25 mouse cellular contexts compared by ENCODE assay signal in genomic region chr9:123309685-123310365, GRCm38 (mm10). TPM values are rescaled to one million over a fixed set of nuclear protein-coding genes. Genes with fewer than 3 reads are reported as not detected.
DNase-seq lines count a peak whose midpoint lies in the region; ATAC-seq and TF ChIP-seq lines count a peak whose summit lies in the region.
"Had no signal": no experiment of that assay in that cellular context is flagged by ENCODE, and none has a peak within 500 bp of the region (broad histone marks: within the 10 kb centered on the region; RNA-seq: fewer than 3 reads in every experiment).

No protein-coding gene starts in this region.

- WGBS in stomach, embryonic 14.5 days = 40% methylated on average over 2 of the region's 2 CpGs
- WGBS in stomach, postnatal 0 days = 35% methylated on average over 2 of the region's 2 CpGs

- H3K4me1 ChIP-seq in stomach, embryonic 14.5 days (ENCODE audit: control insufficient read depth, insufficient read depth, low read length) = peaks cover 5% of the 10 kb centered on the region; the same call in 1 of the 2 replicates
- 0 out of 2 replicates have a peak, but pooled peaks cover 4% of the 10 kb centered on the region for H3K4me1 ChIP-seq in stomach, postnatal 0 days (replicated peaks; ENCODE audit: control insufficient read depth, insufficient read depth)
- H3K4me1 ChIP-seq: embryonic facial prominence, embryonic 10.5 days; embryonic facial prominence, embryonic 13.5 days; forebrain, embryonic 12.5 days; forebrain, embryonic 15.5 days; heart, embryonic 12.5 days; heart, embryonic 15.5 days; hindbrain, embryonic 10.5 days had no signal

- no peak overlapping the region for H3K4me3 ChIP-seq in stomach, embryonic 14.5 days (ENCODE audit: low read depth, low read length)
- H3K4me3 ChIP-seq in stomach, postnatal 0 days (ENCODE audit: low read depth, low read length) = no peak overlapping the region
- H3K4me3 ChIP-seq: embryonic facial prominence, embryonic 10.5 days; embryonic facial prominence, embryonic 13.5 days; erythroblast, embryonic 14.5 days; forebrain, embryonic 12.5 days; forebrain, embryonic 15.5 days; heart, embryonic 12.5 days; heart, embryonic 15.5 days; hindbrain, embryonic 10.5 days; hindbrain, embryonic 13.5 days had no signal

- H3K27me3 ChIP-seq in stomach, embryonic 14.5 days (ENCODE audit: control insufficient read depth, insufficient read depth, low read length) = no peaks in the 10 kb centered on the region
- no peaks in the 10 kb centered on the region for H3K27me3 ChIP-seq in stomach, postnatal 0 days (ENCODE audit: control insufficient read depth, insufficient read depth, low read length)
- H3K27me3 ChIP-seq: embryonic facial prominence, embryonic 13.5 days; forebrain, embryonic 12.5 days; forebrain, embryonic 15.5 days; heart, embryonic 12.5 days; heart, embryonic 15.5 days; hindbrain, embryonic 13.5 days; Patski had no signal

- ATAC-seq in stomach, embryonic 14.5 days (ENCODE audit: insufficient number of reproducible peaks, insufficient read depth, low FRiP score, low read depth) = peak; percentile 84
- peak; percentile 64; the same call in 1 of the 2 replicates for ATAC-seq in stomach, postnatal 0 days (ENCODE audit: low FRiP score, low TSS enrichment)
- ATAC-seq: forebrain, embryonic 15.5 days had no signal

- no peak for TF ChIP-seq CTCF in stomach, postnatal 0 days (IDR thresholded peaks at IDR 0.05; ENCODE audit: low read depth)

- no peaks in the 10 kb centered on the region for H3K9me3 ChIP-seq in stomach, embryonic 14.5 days (ENCODE audit: control insufficient read depth, low read depth, low read length)
- no peaks in the 10 kb centered on the region for H3K9me3 ChIP-seq in stomach, postnatal 0 days (ENCODE audit: control insufficient read depth, low read length)
- H3K9me3 ChIP-seq: embryonic facial prominence, embryonic 10.5 days; embryonic facial prominence, embryonic 13.5 days; forebrain, embryonic 12.5 days; forebrain, embryonic 15.5 days; heart, embryonic 12.5 days; heart, embryonic 15.5 days; hindbrain, embryonic 10.5 days; hindbrain, embryonic 13.5 days had no signal

- peak; percentile 56 for DNase-seq in heart, adult 11 months
- no peak for DNase-seq in heart, adult 9 months (ENCODE audit: low spot score in 2 of 2)
- peak; percentile 25 for DNase-seq in stomach, postnatal 0 days (ENCODE audit: low spot score)
- DNase-seq in MN1 (ENCODE audit: low spot score) = no peak
- no peak for DNase-seq in lung, postnatal 10 days
- no peak for DNase-seq in cerebellum, postnatal 36 days
- DNase-seq: B cell, adult 2 months; cerebellum, adult 11 months; cerebellum, adult 2 months; cerebellum, adult 9-11 months; cerebellum, postnatal 25 days; gastrocnemius, postnatal 10 days; gastrocnemius, postnatal 36 days; heart, postnatal 36 days had no signal

- TF ChIP-seq EP300 in stomach, postnatal 0 days (optimal IDR thresholded peaks at IDR 0.05) = no peak

- no peak overlapping the region for H3K27ac ChIP-seq in stomach, embryonic 14.5 days (ENCODE audit: low read length)
- H3K27ac ChIP-seq in stomach, postnatal 0 days (replicated peaks) = no peak overlapping the region
- H3K27ac ChIP-seq: embryonic facial prominence, embryonic 10.5 days; embryonic facial prominence, embryonic 13.5 days; forebrain, embryonic 12.5 days; forebrain, embryonic 15.5 days; heart, embryonic 15.5 days; hindbrain, embryonic 10.5 days; hindbrain, embryonic 13.5 days had no signal

- H3K4me2 ChIP-seq in stomach, embryonic 14.5 days (replicated peaks; ENCODE audit: low read depth, low read length) = no peak overlapping the region
- H3K4me2 ChIP-seq in stomach, postnatal 0 days (replicated peaks; ENCODE audit: low read depth) = no peak overlapping the region
- H3K4me2 ChIP-seq: embryonic facial prominence, embryonic 13.5 days; forebrain, embryonic 12.5 days; forebrain, embryonic 15.5 days; heart, embryonic 12.5 days; heart, embryonic 15.5 days; hindbrain, embryonic 13.5 days had no signal

- H3K36me3 ChIP-seq in stomach, embryonic 14.5 days (ENCODE audit: control insufficient read depth, insufficient read depth, low read length) = no peaks in the 10 kb centered on the region
- no peaks in the 10 kb centered on the region for H3K36me3 ChIP-seq in stomach, postnatal 0 days (ENCODE audit: control insufficient read depth, insufficient read depth, low read length)
- H3K36me3 ChIP-seq: embryonic facial prominence, embryonic 10.5 days; embryonic facial prominence, embryonic 13.5 days; forebrain, embryonic 12.5 days; forebrain, embryonic 15.5 days; heart, embryonic 12.5 days; heart, embryonic 15.5 days; hindbrain, embryonic 10.5 days; hindbrain, embryonic 13.5 days had no signal

- H3K9ac ChIP-seq in stomach, embryonic 14.5 days (replicated peaks; ENCODE audit: low read depth, low read length) = no peak overlapping the region
- no peak overlapping the region for H3K9ac ChIP-seq in stomach, postnatal 0 days (ENCODE audit: low read length)
- H3K9ac ChIP-seq: embryonic facial prominence, embryonic 13.5 days; forebrain, embryonic 12.5 days; forebrain, embryonic 15.5 days; heart, embryonic 12.5 days; heart, embryonic 15.5 days; hindbrain, embryonic 13.5 days had no signal

RNA-seq across cellular contexts. Expression of gene Tmem158, which starts 49.3 kb away (rescaled TPM):
- polyA plus RNA-seq in stomach, embryonic 14.5 days (2014; fragmentation: Nextera tagmentation; extraction: Ambion mirVana) = 9.7 and 10.6 TPM in 2 replicates
- 15.1 and 16.8 TPM in 2 replicates for polyA plus RNA-seq in stomach, postnatal 0 days (2015; fragmentation: Nextera tagmentation; extraction: Ambion mirVana)

RNA-seq across cellular contexts. Expression of gene Lars2, which starts 56.9 kb away (rescaled TPM):
- 1,824 and 1,882 TPM in 2 replicates for polyA plus RNA-seq in stomach, embryonic 14.5 days (2014; fragmentation: Nextera tagmentation; extraction: Ambion mirVana)
- 1,098 and 1,252 TPM in 2 replicates for polyA plus RNA-seq in stomach, postnatal 0 days (2015; fragmentation: Nextera tagmentation; extraction: Ambion mirVana)

Comparison
In these comparisons a context has a peak if more than half of its experiments do, and no peak if none do; other contexts are left out.
1. DNase-seq: peak in heart, adult 11 months (single experiment) and stomach, postnatal 0 days (single experiment); none in heart, adult 9 months (0 of 2), MN1 (single experiment), lung, postnatal 10 days (single experiment) and cerebellum, postnatal 36 days (0 of 2).